Mouse (Mus musculus): ENCODE data around the gene Rtn4.

GRCm38 (mm10) chr11:29779409-29780026 is 86.8 kb downstream of the Rtn4 start:
- TF ChIP-seq CTCF (IDR thresholded peaks at IDR 0.05; ENCODE audit: insufficient read depth, low read length) (no peak), POLR2A (IDR thresholded peaks at IDR 0.05; ENCODE audit: borderline replicate concordance, extremely low read depth, low read depth, low read length) (no peak)

All from lung, adult 2 months (tissue).